Mouse (Mus musculus) midbrain, embryonic 11.5 days (tissue): Measurements from ENCODE around the gene Usp35. TPM values are rescaled to one million over a fixed set of nuclear protein-coding genes. Genes with fewer than 3 reads are reported as not detected.

Experiments
- ATAC-seq: fragments of 200-750 bp; cut with Nextera tagmentation; 2 replicates; pipeline ENCODE4 v1.8.0; 2017; ENCODE audit warnings: moderate TSS enrichment, moderate library complexity; ENCODE audit not compliant: low FRiP score
- DNase-seq: peaks from one replicate; pipeline ENCODE4 v3.0.0; 2015; ENCODE audit warnings: low spot score; ENCODE audit errors: missing footprints
- H3K27ac ChIP-seq: fragments of 300-500 bp; sonication (generic); 2 replicates; pipeline ENCODE4 v1.5.1; 2014; ENCODE audit warnings: low read depth, low read length
- H3K27me3 ChIP-seq: fragments of 300-500 bp; sonication (generic); 2 replicates; pipeline ENCODE4 v1.6.1; 2014; ENCODE audit warnings: mild to moderate bottlenecking, low read length, moderate library complexity, mixed read lengths; ENCODE audit not compliant: control insufficient read depth, insufficient read depth
- H3K36me3 ChIP-seq: fragments of 300-500 bp; sonication (generic); 2 replicates; pipeline ENCODE4 v1.6.1; 2014; ENCODE audit warnings: mild to moderate bottlenecking, low read length, moderate library complexity, mixed read lengths; ENCODE audit not compliant: control insufficient read depth, insufficient read depth
- H3K4me1 ChIP-seq: fragments of 300-500 bp; sonication (generic); 2 replicates; pipeline ENCODE4 v1.6.1; 2014; ENCODE audit warnings: low read length; ENCODE audit not compliant: control insufficient read depth, insufficient read depth
- H3K4me2 ChIP-seq: fragments of 300-500 bp; sonication (generic); 2 replicates; pipeline ENCODE4 v1.6.1; 2014; ENCODE audit warnings: mild to moderate bottlenecking, moderate library complexity
- H3K4me3 ChIP-seq: fragments of 300-500 bp; sonication (generic); 2 replicates; pipeline ENCODE4 v1.5.1; 2014; ENCODE audit warnings: low read depth, low read length
- H3K9ac ChIP-seq: fragments of 300-500 bp; sonication (generic); 2 replicates; pipeline ENCODE4 v1.6.1; 2014; ENCODE audit warnings: low read length
- H3K9me3 ChIP-seq: fragments of 300-500 bp; sonication (generic); 2 replicates; pipeline ENCODE4 v1.6.1; 2016; ENCODE audit warnings: low read length; ENCODE audit not compliant: control insufficient read depth
- WGBS: fragments of 180-500 bp; shearing (Covaris S2); extraction: QIAGEN DNeasy Blood & Tissue Kit; methylation state at CpG from one replicate; pipeline ENCODE4 v1.1.7; 2014; 5-methylcytosine and 5-hydroxymethylcytosine counted together
- polyA plus RNA-seq: library from polyadenylated mRNA; unstranded; fragments of >200 nt; fragmentation: Nextera tagmentation; extraction: Ambion mirVana; gene quantifications from 2 replicates; pipeline ENCODE4 v1.2.1, GENCODE M21; 2014

Gene Usp35
- polyA plus RNA-seq, 1 experiment from 2014 or later: 2.9 TPM

- no peaks in the 10 kb centered on the region for H3K9me3 ChIP-seq
- no peak for ATAC-seq
- H3K27me3 ChIP-seq: no peaks in the 10 kb centered on the region
- H3K4me2 ChIP-seq: no peak overlapping the region
- no peak for DNase-seq
- 88% methylated on average over 4 of the region's 4 CpGs for WGBS
- H3K4me3 ChIP-seq: no peak overlapping the region
- no peaks in the 10 kb centered on the region for H3K4me1 ChIP-seq
- H3K36me3 ChIP-seq: no peaks in the 10 kb centered on the region
- no peak overlapping the region for H3K9ac ChIP-seq
- H3K27ac ChIP-seq: no peak overlapping the region
These were observed 26.5 kb upstream of the Usp35 start for GRCm38 (mm10) chr7:97358347-97358746.

DNA sequence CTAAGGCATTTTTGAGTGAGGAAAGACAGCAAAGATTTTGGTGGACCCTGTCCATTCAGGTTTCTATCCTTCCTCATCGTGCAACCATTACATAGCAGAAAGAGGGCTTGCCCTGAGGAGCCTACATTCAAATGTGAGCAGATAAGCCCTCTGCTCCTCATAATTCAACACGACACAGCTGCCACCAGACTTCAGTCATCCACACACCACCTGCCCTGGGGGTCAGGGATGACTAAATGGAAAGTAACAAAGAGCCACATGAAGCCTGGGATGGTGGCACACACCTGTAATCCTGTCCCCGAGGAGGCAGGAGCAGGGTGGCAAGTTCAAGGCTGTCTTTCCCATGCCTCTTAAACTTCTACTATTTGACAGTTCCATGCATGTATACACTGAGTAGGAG lies 26.0 kb upstream of the Usp35 start:
- no peak for ATAC-seq
- Histone ChIP-seq H3K9me3 (no peaks in the 10 kb centered on the region), H3K27ac (no peak overlapping the region), H3K4me3 (no peak overlapping the region), H3K27me3 (no peaks in the 10 kb centered on the region), H3K4me2 (no peak overlapping the region), H3K36me3 (no peaks in the 10 kb centered on the region), H3K4me1 (no peaks in the 10 kb centered on the region), H3K9ac (no peak overlapping the region)
- no peak for DNase-seq
- 84% methylated on average over 3 of the region's 3 CpGs for WGBS

GRCm38 (mm10) chr7:97356875-97357276 lies 25.1 kb upstream of the Usp35 start:
- no peaks in the 10 kb centered on the region for H3K9me3 ChIP-seq
- no peak for DNase-seq
- WGBS: 87% methylated on average over 5 of the region's 5 CpGs
- no peak for ATAC-seq
- no peaks in the 10 kb centered on the region for H3K27me3 ChIP-seq
- no peaks in the 10 kb centered on the region for H3K4me1 ChIP-seq
- H3K36me3 ChIP-seq: no peaks in the 10 kb centered on the region
- no peak overlapping the region for H3K27ac ChIP-seq
- no peak overlapping the region for H3K9ac ChIP-seq
- no peak overlapping the region for H3K4me3 ChIP-seq
- no peak overlapping the region for H3K4me2 ChIP-seq

GRCm38 (mm10) chr7:97356253-97356652 lies 24.4 kb upstream of the Usp35 start:
- H3K36me3 ChIP-seq: no peaks in the 10 kb centered on the region
- H3K4me2 ChIP-seq: no peak overlapping the region
- no peak overlapping the region for H3K9ac ChIP-seq
- H3K9me3 ChIP-seq: no peaks in the 10 kb centered on the region
- no peak overlapping the region for H3K27ac ChIP-seq
- no peaks in the 10 kb centered on the region for H3K27me3 ChIP-seq
- 83% methylated on average over 5 of the region's 5 CpGs for WGBS
- no peak for ATAC-seq
- no peak overlapping the region for H3K4me3 ChIP-seq
- H3K4me1 ChIP-seq: no peaks in the 10 kb centered on the region
- DNase-seq: no peak

GRCm38 (mm10) chr7:97355068-97355841 lies 23.4 kb upstream of the Usp35 start:
- no peaks in the 10 kb centered on the region for H3K4me1 ChIP-seq
- no peak for DNase-seq
- no peaks in the 10 kb centered on the region for H3K27me3 ChIP-seq
- H3K27ac ChIP-seq: no peak overlapping the region
- no peak overlapping the region for H3K9ac ChIP-seq
- H3K9me3 ChIP-seq: no peaks in the 10 kb centered on the region
- no peaks in the 10 kb centered on the region for H3K36me3 ChIP-seq
- WGBS: 43% methylated on average over 13 of the region's 13 CpGs
- no peak for ATAC-seq
- no peak overlapping the region for H3K4me3 ChIP-seq
- H3K4me2 ChIP-seq: no peak overlapping the region

GRCm38 (mm10) chr7:97353356-97353755 lies 21.5 kb upstream of the Usp35 start:
- no peak overlapping the region for H3K9ac ChIP-seq
- no peak overlapping the region for H3K4me3 ChIP-seq
- ATAC-seq (no peak), DNase-seq (no peak)
- no peaks in the 10 kb centered on the region for H3K9me3 ChIP-seq
- H3K4me1 ChIP-seq: no peaks in the 10 kb centered on the region
- H3K4me2 ChIP-seq: no peak overlapping the region
- no peaks in the 10 kb centered on the region for H3K27me3 ChIP-seq
- 85% methylated on average over 6 of the region's 6 CpGs for WGBS
- H3K36me3 ChIP-seq: no peaks in the 10 kb centered on the region
- H3K27ac ChIP-seq: no peak overlapping the region

- Histone ChIP-seq H3K9ac (no peak overlapping the region), H3K36me3 (no peaks in the 10 kb centered on the region), H3K9me3 (no peaks in the 10 kb centered on the region), H3K4me1 (no peaks in the 10 kb centered on the region), H3K4me2 (no peak overlapping the region), H3K4me3 (no peak overlapping the region), H3K27ac (no peak overlapping the region), H3K27me3 (no peaks in the 10 kb centered on the region)
- DNase-seq (no peak), ATAC-seq (no peak)
- 87% methylated on average over 11 of the region's 11 CpGs for WGBS
These were observed 20.1 kb upstream of the Usp35 start for GRCm38 (mm10) chr7:97351792-97352513.

- WGBS: 69% methylated on average over 5 of the region's 5 CpGs
- H3K4me2 ChIP-seq: no peak overlapping the region
- no peaks in the 10 kb centered on the region for H3K27me3 ChIP-seq
- ATAC-seq: no peak
- H3K9ac ChIP-seq: no peak overlapping the region
- no peak overlapping the region for H3K4me3 ChIP-seq
- no peak overlapping the region for H3K27ac ChIP-seq
- DNase-seq: no peak
- no peaks in the 10 kb centered on the region for H3K4me1 ChIP-seq
- no peaks in the 10 kb centered on the region for H3K9me3 ChIP-seq
- H3K36me3 ChIP-seq: no peaks in the 10 kb centered on the region
These were observed 19.1 kb upstream of the Usp35 start for GRCm38 (mm10) chr7:97350891-97351290.

DNA sequence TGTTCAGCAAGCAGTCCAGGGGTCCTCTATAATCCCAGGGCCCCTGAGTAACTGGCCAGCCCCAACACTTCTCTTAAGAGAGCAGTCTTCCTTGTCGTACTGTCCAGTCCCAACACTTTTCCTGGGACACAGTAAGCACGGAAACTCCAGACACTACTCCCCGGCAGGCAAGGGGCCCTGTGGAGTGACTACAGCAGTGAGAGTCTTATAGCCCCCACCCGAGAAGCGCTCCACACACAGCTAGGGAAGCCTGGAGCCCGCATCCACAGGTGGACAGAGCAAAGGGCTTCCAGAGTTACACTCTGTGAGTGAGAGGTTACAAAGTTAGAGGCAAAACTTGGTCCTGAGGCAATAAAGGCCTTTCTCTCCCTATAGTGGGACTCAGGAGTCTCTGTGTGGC lies 17.6 kb upstream of the Usp35 start:
- H3K4me2 ChIP-seq: no peak overlapping the region
- H3K9me3 ChIP-seq: no peaks in the 10 kb centered on the region
- H3K4me3 ChIP-seq: no peak overlapping the region
- no peak for ATAC-seq
- H3K27me3 ChIP-seq: no peaks in the 10 kb centered on the region
- H3K36me3 ChIP-seq: no peaks in the 10 kb centered on the region
- WGBS: 84% methylated on average over 6 of the region's 6 CpGs
- H3K9ac ChIP-seq: no peak overlapping the region
- no peak for DNase-seq
- H3K27ac ChIP-seq: no peak overlapping the region
- no peaks in the 10 kb centered on the region for H3K4me1 ChIP-seq
